Comparison of ENCODE assay signal across 25 mouse cellular contexts in the genomic region with DNA sequence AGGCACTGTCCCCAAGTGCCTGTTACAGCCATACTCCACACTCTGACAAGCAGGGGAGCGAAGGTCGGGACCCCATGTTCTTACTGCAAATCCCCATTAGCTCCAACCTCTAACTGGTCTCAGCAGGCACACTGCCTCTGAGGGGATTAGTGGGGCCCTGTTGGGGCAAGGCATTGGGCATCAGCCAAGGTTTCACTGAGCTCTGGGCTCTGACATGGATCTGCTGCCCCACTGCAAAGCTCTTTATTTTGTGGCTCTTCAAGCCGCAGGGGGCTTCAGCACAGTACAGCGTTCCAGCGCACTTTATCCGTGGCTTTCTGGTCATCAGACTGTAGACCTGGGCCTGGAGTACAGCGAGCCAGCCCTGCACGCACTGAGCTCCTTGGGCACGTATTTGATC.
DNase-seq lines count a peak whose midpoint lies in the region; ATAC-seq and TF ChIP-seq lines count a peak whose summit lies in the region.
"Had no signal": no experiment of that assay in that cellular context is flagged by ENCODE, and none has a peak within 500 bp of the region (broad histone marks: within the 10 kb centered on the region; RNA-seq: fewer than 3 reads in every experiment).

No protein-coding gene starts in this region.

- WGBS in midbrain, embryonic 11.5 days = 7% methylated on average over 9 of the region's 9 CpGs
- WGBS in midbrain, postnatal 0 days = 22% methylated on average over 9 of the region's 9 CpGs
- WGBS in kidney, adult 2 months = 46% methylated on average over 9 of the region's 9 CpGs

- no peak for TF ChIP-seq POLR2A in kidney, adult 2 months (IDR thresholded peaks at IDR 0.05; ENCODE audit: low read depth, low read length)

- no peaks in the 10 kb centered on the region for H3K36me3 ChIP-seq in midbrain, embryonic 11.5 days (ENCODE audit: control insufficient read depth, insufficient read depth, low read length)
- H3K36me3 ChIP-seq in midbrain, postnatal 0 days (ENCODE audit: insufficient read depth, low read length) = no peaks in the 10 kb centered on the region
- no peaks in the 10 kb centered on the region for H3K36me3 ChIP-seq in kidney, adult 2 months (ENCODE audit: control insufficient read depth, insufficient read depth, low read length)
- H3K36me3 ChIP-seq: embryonic facial prominence, embryonic 13.5 days; G1E; heart, embryonic 10.5 days; kidney, embryonic 15.5 days had no signal

- DNase-seq in layer of hippocampus, adult 2 months (ENCODE audit: low spot score in 2 of 2) = no peak
- no peak for DNase-seq in layer of hippocampus, adult 9-10 months (ENCODE audit: low spot score)
- DNase-seq in midbrain, embryonic 11.5 days (ENCODE audit: low spot score, missing footprints) = peak; percentile 89
- no peak for DNase-seq in midbrain, postnatal 0 days (ENCODE audit: low spot score)
- no peak for DNase-seq in lung, postnatal 4 days
- no peak for DNase-seq in kidney, adult 2 months
- DNase-seq in cerebellum, adult 9-10 months = no peak
- DNase-seq: adrenal gland, postnatal 36 days; B cell, adult 2 months; cerebellum, adult 18-20 months; cerebellum, postnatal 25 days; kidney, postnatal 36 days; lung, embryonic 14.5 days; right cerebral cortex, postnatal 4 days; thymus, postnatal 14 days had no signal

- TF ChIP-seq CTCF in layer of hippocampus, adult 2 months (conservative IDR thresholded peaks at IDR 0.05) = no peak
- no peak for TF ChIP-seq CTCF in midbrain, postnatal 0 days (IDR thresholded peaks at IDR 0.05)
- TF ChIP-seq CTCF in kidney, adult 2 months (conservative IDR thresholded peaks at IDR 0.05; ENCODE audit: insufficient read depth, insufficient read length, low read depth, low read length) = no peak

- ATAC-seq in midbrain, embryonic 11.5 days (ENCODE audit: low FRiP score) = peak; percentile 16; the same call in 1 of the 2 replicates
- ATAC-seq in midbrain, postnatal 0 days (ENCODE audit: low FRiP score) = peak; percentile 2; the same call in 1 of the 2 replicates
- ATAC-seq: hindbrain, postnatal 0 days; intestine, postnatal 0 days; Patski had no signal

- H3K27ac ChIP-seq in layer of hippocampus, adult 2 months = peak overlapping the region; percentile 87
- H3K27ac ChIP-seq in midbrain, embryonic 11.5 days (ENCODE audit: low read depth, low read length) = no peak overlapping the region
- no peak overlapping the region for H3K27ac ChIP-seq in midbrain, postnatal 0 days (ENCODE audit: low read depth, low read length)
- H3K27ac ChIP-seq in kidney, adult 2 months (ENCODE audit: insufficient read depth, low read depth, low read length) = no peak overlapping the region
- H3K27ac ChIP-seq: embryonic facial prominence, embryonic 13.5 days; heart, embryonic 10.5 days; hindbrain, postnatal 0 days; kidney, embryonic 15.5 days; liver, embryonic 14.5 days had no signal

- no peak overlapping the region for H3K4me2 ChIP-seq in midbrain, embryonic 11.5 days
- H3K4me2 ChIP-seq in midbrain, postnatal 0 days (ENCODE audit: low read depth, low read length, poor library complexity, severe bottlenecking) = no peak overlapping the region
- H3K4me2 ChIP-seq: embryonic facial prominence, embryonic 13.5 days; kidney, embryonic 15.5 days; lung, embryonic 14.5 days had no signal

- no peak overlapping the region for H3K4me3 ChIP-seq in layer of hippocampus, adult 2 months
- H3K4me3 ChIP-seq in midbrain, embryonic 11.5 days (ENCODE audit: low read depth, low read length) = no peak overlapping the region
- no peak overlapping the region for H3K4me3 ChIP-seq in midbrain, postnatal 0 days (ENCODE audit: low read depth, low read length)
- H3K4me3 ChIP-seq in kidney, adult 2 months (ENCODE audit: insufficient read depth, low read depth, low read length) = no peak overlapping the region
- H3K4me3 ChIP-seq: embryonic facial prominence, embryonic 13.5 days; erythroblast, embryonic 14.5 days; heart, embryonic 10.5 days; kidney, embryonic 15.5 days; myocyte had no signal

- peaks cover 30% of the 10 kb centered on the region for H3K27me3 ChIP-seq in midbrain, embryonic 11.5 days (ENCODE audit: control insufficient read depth, insufficient read depth, low read length)
- no peaks in the 10 kb centered on the region for H3K27me3 ChIP-seq in midbrain, postnatal 0 days (ENCODE audit: insufficient read depth, low read length)
- H3K27me3 ChIP-seq in kidney, adult 2 months (replicated peaks; ENCODE audit: control insufficient read depth, insufficient read depth, low read length) = no peaks in the 10 kb centered on the region

- no peak overlapping the region for H3K9ac ChIP-seq in midbrain, embryonic 11.5 days (ENCODE audit: low read length)
- 0 out of 2 replicates have a peak overlapping the region, but pooled peaks have one; percentile 13 for H3K9ac ChIP-seq in midbrain, postnatal 0 days (replicated peaks; ENCODE audit: low read length, poor library complexity, severe bottlenecking)
- H3K9ac ChIP-seq: embryonic facial prominence, embryonic 13.5 days; kidney, embryonic 15.5 days; liver, embryonic 14.5 days; lung, embryonic 14.5 days had no signal

- H3K9me3 ChIP-seq in midbrain, embryonic 11.5 days (ENCODE audit: control insufficient read depth, low read length) = no peaks in the 10 kb centered on the region
- H3K9me3 ChIP-seq in midbrain, postnatal 0 days (ENCODE audit: low read length) = no peaks in the 10 kb centered on the region
- H3K9me3 ChIP-seq: embryonic facial prominence, embryonic 13.5 days; G1E; heart, embryonic 10.5 days; kidney, embryonic 15.5 days had no signal

- H3K4me1 ChIP-seq in midbrain, embryonic 11.5 days (ENCODE audit: control insufficient read depth, insufficient read depth, low read length) = peaks cover 34% of the 10 kb centered on the region
- H3K4me1 ChIP-seq in midbrain, postnatal 0 days (ENCODE audit: insufficient read depth, low read length) = no peaks in the 10 kb centered on the region; the same call in 1 of the 2 replicates
- H3K4me1 ChIP-seq in kidney, adult 2 months (ENCODE audit: control insufficient read depth, insufficient read depth, low read length) = no peaks in the 10 kb centered on the region
- H3K4me1 ChIP-seq: kidney, embryonic 15.5 days had no signal
